Mouse (Mus musculus) testis, adult 10 weeks (tissue): Measurements from ENCODE around the gene Slfn1. TPM values are rescaled to one million over a fixed set of nuclear protein-coding genes. Genes with fewer than 3 reads are reported as not detected.

Experiments used
- polyA plus RNA-seq: library from polyadenylated mRNA; stranded (reverse); fragments of 350-450 nt; fragmentation: Illumina TruSeq; extraction: RNeasy Lipid Tissue Mini Kit (QIAGEN cat#74804); gene quantifications from one replicate; pipeline ENCODE4 v1.2.3, GENCODE M21; 2014; ENCODE audit warnings: low read depth, low replicate concordance

Slfn1 gene
- polyA plus RNA-seq = 0.14 TPM

GRCm38 (mm10) chr11:83116597-83117227, at the start of gene Slfn1:
Gene Slfn1, plus strand, starts transcription at chr11:83116849.

Other genes starting within 250 kb of the Slfn1 start
- gene Rffl, start 245.6 kb upstream of the Slfn1 start, polyA plus RNA-seq = 50.1 TPM
- 2.8 TPM for gene Rad51d, start 226.2 kb upstream of the Slfn1 start, polyA plus RNA-seq
- 9.8 TPM for gene Fndc8, start 224.7 kb upstream of the Slfn1 start, polyA plus RNA-seq
- 1.6 TPM for gene Nle1, start 208.4 kb upstream of the Slfn1 start, polyA plus RNA-seq
- 0.13 TPM for gene Unc45b, start 206.3 kb upstream of the Slfn1 start, polyA plus RNA-seq
- gene Slfn5, start 165.5 kb upstream of the Slfn1 start, polyA plus RNA-seq = 2.7 TPM
- gene Slfn9, start 125.0 kb upstream of the Slfn1 start, polyA plus RNA-seq = 0.28 TPM
- 1.5 TPM for gene Slfn8, start 96.0 kb upstream of the Slfn1 start, polyA plus RNA-seq
- 0.88 TPM for gene Slfn2, start 51.7 kb upstream of the Slfn1 start, polyA plus RNA-seq
- gene Slfn4, start 58.3 kb downstream of the Slfn1 start, polyA plus RNA-seq = 0.14 TPM
- 2.0 TPM for gene Slfn3, start 74.5 kb downstream of the Slfn1 start, polyA plus RNA-seq
- 0.10 TPM for gene Slfn14, start 169.9 kb downstream of the Slfn1 start, polyA plus RNA-seq
- 450 TPM for gene Ap2b1, start 182.2 kb downstream of the Slfn1 start, polyA plus RNA-seq
- gene Pex12, start 185.7 kb downstream of the Slfn1 start, polyA plus RNA-seq = 51.5 TPM